Mouse (Mus musculus) cerebellum, postnatal 10 days (tissue): ENCODE results near the gene Il13ra1.

Experiments
- DNase-seq, 2 experiments: peaks; one replicate each; pipeline ENCODE4 v3.0.0; 2021; ENCODE audit warnings: mixed read lengths in 2 of 2

The Il13ra1 gene

DNA sequence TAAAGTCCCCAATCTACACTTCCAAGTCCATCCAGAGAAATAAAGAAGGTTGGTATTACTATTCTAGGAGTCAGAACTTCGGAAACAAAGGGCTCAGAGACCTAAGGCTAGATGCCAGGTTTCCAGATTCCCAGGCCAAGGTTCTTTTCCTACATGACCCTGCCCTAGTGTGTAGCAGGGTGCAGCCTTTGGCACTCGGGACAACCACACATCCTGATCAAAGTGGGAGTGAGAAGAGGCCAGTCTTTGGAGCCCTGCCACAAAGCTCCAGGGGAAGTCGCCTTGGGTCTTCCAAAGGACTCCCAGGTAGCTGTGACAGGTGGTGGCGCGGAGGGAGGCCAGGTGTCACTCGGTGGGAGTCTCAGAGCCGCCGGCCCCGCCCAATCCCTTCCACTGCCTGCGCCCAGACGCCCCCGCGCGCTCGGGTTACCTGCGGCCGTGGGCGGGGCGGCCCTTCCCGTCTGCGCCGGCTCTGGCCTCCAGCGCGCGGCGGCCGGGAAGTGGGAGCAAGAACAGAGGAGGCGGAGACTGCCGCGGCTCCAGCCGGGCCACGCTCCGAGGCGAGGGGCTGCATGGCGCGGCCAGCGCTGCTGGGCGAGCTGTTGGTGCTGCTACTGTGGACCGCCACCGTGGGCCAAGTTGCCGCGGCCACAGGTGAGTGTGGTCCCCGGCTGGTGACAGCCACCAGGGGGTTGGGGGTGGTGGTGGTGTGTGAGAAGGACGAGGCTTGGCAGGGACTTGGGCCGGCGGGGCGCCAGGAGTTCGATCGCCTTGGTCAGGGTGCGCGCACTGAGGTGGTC lies at the start of gene Il13ra1:
Gene Il13ra1, plus strand, starts transcription at position 489 of the 800 bp plus-strand sequence.
- peak; percentile 38 to 53 for DNase-seq

DNA sequence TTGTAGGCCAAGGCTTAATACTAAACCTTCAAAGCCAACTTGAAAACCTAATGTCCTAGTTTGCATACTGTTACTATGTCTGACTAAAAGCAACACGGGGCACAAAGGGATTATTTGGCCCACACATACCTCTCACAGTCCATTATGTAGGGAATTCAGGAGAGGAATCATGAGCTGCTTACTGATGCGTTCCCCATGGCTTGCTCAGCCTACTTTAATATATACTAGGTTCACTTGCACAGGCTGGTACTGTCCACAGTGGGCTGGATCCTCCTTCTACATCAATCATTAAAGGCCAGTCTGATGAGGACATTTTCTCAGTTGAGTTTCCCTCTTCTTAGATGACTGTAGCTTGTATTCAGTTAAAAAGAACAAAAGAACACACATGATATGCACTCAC lies 37.9 kb upstream of the Il13ra1 start:
- no peak for DNase-seq

- DNase-seq, result no peak
These were observed 34.7 kb upstream of the Il13ra1 start for GRCm38 (mm10) chrX:36077164-36077563.

DNA sequence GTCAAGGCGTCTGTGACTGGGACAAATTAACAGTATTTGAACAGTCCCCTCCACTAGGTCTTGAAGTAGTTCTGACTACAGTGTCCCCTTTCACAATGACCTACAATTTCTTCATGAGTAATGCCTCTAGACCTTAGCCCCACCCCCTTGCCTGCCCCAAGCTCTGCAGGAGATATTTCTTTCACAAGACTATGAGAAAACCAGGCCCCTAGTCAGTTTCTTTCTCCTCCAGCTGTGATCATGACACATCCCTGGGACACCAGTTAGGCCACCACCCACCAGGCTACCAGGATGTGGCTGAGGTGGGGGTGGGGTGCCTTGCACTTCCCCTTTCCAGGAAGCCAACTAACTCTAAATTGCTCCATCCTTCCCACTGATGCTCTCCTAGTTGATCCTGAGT lies 29.0 kb upstream of the Il13ra1 start:
- no peak for DNase-seq

GRCm38 (mm10) chrX:36088464-36089256 lies 23.2 kb upstream of the Il13ra1 start:
- DNase-seq, result no peak

- no peak for DNase-seq
These were observed 11.0 kb upstream of the Il13ra1 start for GRCm38 (mm10) chrX:36100883-36101282.

DNA sequence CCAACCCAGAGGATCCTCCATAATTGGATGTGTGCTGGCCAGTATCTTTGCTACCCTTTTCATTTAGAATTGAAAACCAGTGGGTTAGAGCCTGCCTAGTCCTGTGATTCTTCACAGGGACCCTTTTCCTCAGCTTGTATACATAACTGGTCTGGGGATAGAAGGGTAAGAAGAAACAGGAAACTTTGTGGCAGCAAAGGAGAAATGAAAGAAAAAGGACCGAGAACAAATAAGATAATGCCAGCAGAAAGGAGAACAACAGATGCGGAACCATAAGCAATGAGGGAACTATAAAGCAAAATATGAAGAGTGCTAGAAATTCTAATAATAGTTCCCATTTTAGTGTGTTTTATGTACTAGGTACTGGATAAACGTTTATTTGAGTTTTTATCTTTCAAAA lies 10.6 kb upstream of the Il13ra1 start:
- no peak for DNase-seq

- DNase-seq, result no peak
These were observed 3.3 kb upstream of the Il13ra1 start for GRCm38 (mm10) chrX:36108601-36109000.

GRCm38 (mm10) chrX:36112422-36112750 lies 476 bp downstream of the Il13ra1 start:
- no peak for DNase-seq

GRCm38 (mm10) chrX:36115171-36115570 lies 3.3 kb downstream of the Il13ra1 start:
- no peak for DNase-seq

GRCm38 (mm10) chrX:36129037-36129770 lies 17.3 kb downstream of the Il13ra1 start:
- DNase-seq, result no peak

GRCm38 (mm10) chrX:36129771-36130108 lies 17.8 kb downstream of the Il13ra1 start:
- no peak for DNase-seq

- no peak for DNase-seq
These were observed 24.4 kb downstream of the Il13ra1 start for GRCm38 (mm10) chrX:36136346-36136745.

GRCm38 (mm10) chrX:36141994-36142639 lies 30.2 kb downstream of the Il13ra1 start:
- DNase-seq, result no peak

DNA sequence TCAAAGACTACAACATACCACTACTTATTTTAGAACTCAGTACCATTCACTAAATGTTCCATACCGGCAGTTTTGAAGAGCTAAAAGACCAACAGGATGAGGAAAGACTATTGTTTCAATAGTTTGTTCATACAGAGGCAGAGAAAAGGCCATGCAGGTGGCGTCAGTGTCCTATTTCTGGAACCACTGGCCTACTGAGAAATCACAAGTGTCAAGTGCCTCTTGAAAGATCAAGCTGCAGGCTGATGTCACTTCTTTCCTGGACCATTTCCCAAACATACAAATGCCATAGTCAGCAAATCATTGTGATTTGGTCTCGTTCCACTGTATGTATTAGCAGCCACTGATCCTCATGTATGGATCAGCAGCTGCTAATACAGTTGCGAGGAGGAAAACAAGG lies 34.8 kb downstream of the Il13ra1 start:
- no peak for DNase-seq

- no peak for DNase-seq
These were observed 38.2 kb downstream of the Il13ra1 start for GRCm38 (mm10) chrX:36150100-36150499.

GRCm38 (mm10) chrX:36156677-36157076 lies 44.8 kb downstream of the Il13ra1 start:
- no peak for DNase-seq

- peak; percentile 64 to 65 for DNase-seq
These were observed 49.7 kb downstream of the Il13ra1 start for GRCm38 (mm10) chrX:36161567-36161966.

DNA sequence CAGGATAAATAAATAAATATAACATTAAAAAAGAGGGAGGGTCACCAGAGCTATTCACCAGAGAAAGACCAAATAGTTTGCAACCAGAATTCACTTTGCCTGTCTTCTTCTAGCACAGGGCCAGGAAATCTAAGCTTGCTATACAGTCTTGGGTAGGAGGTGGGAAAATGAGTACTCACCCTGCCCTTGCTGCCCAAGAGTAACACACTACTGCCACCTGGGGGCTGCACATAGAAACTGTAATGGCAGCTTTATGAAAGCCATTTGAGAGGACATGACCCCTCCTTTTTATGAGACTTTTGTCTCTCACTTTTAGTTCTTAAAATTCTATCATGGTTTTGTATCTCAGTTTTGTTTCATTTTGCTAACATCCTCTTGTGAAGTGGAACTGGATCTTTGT lies 71.7 kb downstream of the Il13ra1 start:
- peak; percentile 75 to 78 for DNase-seq

DNA sequence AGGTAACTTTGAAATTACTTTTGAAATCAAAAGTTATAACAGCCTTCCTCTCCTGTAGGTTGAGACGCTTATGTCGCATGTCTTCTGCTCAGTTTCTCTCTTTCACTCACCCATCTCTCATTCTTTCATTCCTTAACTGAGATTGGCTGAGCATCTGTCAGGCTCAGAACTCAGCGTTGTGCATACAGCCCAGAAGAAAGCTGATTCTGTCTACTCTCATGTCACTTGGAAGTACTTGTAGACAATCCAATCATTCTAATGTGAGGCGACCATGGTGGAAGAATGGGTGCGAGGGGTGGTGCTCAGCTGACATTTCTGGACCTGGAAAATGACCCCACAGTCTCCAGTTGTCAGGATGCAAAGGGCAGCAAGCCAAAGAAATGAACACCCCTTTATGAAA lies 74.1 kb downstream of the Il13ra1 start:
- no peak for DNase-seq

DNA sequence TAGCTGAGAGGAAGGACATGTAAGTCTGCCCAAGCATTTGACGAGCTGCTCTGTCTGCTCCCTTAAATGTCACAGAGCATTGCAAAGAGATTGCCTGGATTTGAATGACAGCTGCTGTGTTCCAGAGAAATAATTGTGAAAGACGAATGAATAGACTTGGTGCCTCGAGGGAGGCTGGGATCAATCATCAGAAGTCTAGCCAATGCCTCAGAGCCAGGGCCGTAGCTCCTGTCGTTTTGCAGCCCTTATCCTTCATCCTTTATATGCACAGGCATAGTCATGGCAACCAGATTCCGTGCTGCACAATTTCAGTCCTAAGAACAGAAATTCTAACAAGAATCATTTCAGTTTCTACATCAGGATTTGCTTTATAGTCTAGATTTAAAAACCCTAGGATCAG lies 74.5 kb downstream of the Il13ra1 start:
- DNase-seq, result no peak

- peak in 1 of 2 experiments; percentile 7 for DNase-seq
These were observed 82.0 kb downstream of the Il13ra1 start for GRCm38 (mm10) chrX:36193951-36194350.
